Mouse (Mus musculus) liver (tissue): Measurements from ENCODE around the gene Galk1.
A peak's percentile ranks its signal among the peaks of the same experiment; 100 is the strongest.

Experiments used
- DNase-seq: peaks from one replicate; pipeline ENCODE4 v3.0.0-alpha.2; 2020; ENCODE audit warnings: mixed read lengths

Galk1 gene

DNA sequence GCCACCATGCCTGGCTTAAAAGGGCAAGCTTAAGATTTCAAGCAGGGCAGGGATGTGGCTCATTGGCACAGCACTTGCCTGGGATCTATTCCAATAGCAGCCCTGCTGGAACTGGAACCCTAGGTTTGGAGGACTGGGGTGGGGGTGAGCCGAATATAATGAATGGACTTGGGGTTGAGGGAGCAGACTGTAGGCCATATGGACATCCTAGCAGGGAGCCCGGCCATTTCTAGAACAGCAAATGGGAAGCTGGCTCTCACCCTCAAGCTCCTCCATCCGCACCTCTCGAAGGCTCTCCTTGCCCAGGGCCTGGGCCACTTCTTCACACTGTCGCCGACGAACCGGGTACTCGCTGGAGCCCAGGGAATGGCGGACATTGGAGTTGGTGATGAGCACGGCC lies 2.9 kb downstream of the Galk1 start:
- DNase-seq, result no peak

DNA sequence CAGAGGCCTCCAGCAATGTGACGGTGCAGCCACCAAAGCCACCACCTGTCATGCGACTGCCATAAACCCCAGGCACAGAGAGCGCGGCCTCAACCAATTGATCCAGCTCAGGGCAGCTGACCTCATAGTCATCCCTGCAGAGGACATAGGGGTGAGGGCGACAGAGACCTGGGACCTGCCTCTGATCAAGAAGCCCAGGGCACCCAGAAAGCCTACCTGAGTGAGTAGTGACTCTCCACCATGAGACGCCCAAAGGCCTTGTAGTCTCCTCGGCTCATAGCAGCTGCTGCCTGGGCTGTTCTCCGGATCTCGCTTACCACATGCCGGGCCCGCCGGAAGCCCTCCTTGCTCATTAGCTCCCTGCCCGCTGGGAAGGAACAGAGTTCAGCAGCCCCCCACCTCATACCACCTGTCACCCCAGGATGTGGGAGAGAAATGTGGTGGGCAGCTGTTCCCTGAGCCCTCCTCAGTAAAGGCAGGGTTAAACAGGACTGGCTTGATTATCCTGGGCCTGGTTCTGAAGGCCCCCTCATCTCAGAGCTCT lies 3.6 kb downstream of the Galk1 start:
- DNase-seq, result no peak

DNA sequence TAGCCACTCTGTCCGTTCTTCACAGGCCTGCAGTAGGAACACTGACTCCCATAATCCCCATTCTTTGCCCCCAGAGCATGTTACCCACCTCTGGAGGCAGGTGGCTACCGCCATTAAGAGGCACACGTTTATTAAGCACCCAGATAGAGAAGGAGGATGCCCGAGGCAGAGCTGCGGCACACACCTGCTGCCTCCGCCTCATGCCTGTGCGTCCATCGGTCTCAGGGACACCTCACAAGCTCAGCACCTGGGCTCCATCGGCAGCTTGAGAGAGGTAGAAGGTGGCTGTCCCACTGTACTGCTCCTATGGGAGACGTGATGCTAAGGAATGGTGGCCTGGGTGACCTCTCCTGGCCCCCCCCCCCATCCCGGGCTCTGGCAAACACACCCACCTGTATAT lies 4.1 kb downstream of the Galk1 start:
- DNase-seq, result no peak

DNA sequence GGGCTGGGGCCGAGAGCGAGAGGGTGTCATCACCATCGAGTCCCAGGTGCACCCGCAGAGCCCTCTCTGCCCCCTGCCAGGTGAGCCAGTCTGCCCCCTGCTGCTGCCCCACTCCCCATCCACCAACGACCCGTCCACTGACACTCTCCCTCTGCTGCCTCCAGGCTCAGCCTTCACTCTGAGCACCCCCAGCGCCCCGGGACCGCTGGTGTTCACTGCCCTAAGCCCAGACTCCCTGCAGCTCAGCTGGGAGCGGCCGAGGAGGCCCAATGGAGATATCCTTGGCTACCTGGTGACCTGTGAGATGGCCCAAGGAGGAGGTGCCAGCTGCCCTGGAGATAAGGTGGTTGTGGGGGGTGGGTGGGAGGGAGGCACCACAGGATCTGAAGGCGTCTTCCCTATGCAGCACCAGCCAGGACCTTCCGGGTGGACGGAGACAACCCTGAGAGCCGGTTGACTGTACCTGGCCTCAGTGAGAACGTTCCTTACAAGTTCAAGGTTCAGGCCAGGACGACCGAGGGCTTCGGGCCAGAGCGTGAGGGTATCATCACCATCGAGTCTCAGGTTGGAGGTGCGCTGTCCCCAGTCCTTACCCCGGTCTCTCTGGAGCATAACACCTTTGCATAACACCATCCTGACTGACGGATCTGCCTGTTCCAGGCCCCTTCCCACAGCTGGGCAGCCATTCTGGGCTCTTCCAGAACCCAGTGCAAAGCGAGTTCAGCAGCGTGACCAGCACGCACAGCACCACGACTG lies 5.2 kb downstream of the Galk1 start:
- no peak for DNase-seq

DNA sequence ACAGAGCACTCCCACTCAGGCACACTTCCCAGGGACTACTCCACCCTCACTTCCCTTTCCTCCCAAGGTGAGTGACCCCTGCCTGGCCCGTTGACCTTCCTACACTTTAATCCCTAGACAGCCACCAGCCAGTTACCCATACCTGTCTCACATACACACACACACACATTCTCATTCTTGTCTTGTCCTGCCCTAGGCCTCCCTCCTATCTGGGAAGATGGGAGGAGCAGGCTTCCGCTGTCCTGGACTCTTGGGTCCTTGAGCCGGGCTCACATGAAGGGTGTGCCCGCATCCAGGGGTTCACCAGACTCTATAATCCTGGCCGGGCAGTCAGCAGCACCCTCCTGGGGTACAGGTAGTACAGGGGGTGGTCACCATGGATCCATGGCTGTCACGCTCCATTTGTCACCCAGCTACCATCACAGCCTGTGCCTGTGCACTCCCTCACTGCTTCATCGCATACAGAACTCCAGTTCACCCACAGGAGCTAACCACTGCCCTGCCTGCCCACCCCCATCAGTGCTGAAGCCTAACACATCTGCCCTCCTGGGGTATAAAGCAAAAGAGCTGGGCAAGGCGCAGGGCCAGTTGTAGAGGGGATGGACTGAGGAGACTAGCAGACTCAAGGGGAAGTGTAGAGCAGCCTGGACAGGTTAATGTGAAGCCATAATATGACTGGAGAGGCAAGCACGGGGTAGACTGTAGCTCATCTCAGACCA lies 6.7 kb downstream of the Galk1 start:
- no peak for DNase-seq

DNA sequence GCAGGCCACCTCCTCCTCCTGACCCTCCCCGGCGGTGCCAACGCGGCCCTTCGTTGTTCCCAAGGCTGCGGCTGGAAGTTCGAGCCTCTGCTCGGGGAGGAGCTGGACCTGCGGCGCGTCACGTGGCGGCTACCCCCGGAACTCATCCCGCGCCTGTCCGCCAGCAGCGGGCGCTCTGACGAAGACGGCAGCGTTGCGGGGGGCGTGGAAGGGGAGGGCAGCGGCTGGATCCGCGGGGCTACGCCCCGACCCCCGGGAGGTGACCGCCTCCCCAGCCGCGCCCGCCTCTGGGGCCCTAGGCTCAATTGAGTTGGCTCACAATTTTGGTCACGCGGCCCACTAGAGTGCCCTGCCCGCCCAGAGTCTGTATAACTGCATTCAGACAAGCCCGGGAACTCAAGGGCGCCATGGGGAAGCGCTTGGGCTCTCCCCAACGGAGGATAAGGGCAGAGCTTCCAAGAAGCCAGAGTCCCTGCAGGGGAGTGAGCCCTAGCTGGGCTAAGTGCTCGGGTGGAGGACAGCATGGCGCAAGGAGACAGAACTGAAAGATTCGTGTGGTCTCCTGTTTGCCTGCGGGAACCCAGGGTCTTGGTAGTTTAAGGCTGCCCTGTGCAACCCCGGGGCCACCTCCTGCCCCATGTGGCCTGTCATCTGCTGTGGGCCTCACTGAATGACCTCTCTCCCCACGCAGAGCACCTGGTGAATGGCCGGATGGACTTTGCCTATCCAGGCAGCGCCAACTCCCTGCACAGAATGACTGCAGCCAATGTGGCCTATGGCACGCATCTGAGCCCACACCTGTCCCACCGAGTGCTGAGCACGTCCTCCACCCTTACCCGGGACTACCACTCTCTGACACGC lies 7.4 kb downstream of the Galk1 start:
- peak; percentile 89 for DNase-seq

DNA sequence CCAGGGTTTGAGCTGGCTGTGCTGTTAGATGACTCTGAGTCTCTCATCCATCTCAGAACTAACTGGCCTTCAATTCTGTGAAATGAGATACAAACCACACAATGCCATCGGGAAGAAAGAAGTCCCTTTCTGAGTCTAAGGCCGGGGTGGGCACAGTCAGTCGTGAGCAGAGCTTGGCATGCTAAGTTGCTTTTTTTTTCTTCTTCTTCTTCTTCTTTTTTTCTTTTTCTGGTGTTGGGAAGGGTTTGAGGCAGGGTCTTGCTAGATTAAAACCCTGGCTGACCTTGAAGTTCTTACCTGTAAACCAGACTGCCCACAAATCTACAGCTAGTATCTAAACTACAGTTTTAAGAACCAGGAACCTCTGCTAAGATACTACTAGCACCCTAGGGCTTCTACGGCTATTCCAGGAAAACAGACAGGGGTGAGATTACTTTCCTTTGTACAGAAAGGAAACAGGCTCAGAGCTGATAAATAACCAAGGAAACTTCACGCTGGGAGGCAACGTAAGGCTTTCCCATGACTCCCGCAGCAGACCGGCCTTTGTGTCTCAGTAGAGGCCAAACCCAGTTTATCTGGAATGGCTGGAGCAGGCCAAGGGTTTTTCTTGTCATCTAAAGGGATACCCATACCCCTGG lies 8.2 kb downstream of the Galk1 start:
- no peak for DNase-seq

DNA sequence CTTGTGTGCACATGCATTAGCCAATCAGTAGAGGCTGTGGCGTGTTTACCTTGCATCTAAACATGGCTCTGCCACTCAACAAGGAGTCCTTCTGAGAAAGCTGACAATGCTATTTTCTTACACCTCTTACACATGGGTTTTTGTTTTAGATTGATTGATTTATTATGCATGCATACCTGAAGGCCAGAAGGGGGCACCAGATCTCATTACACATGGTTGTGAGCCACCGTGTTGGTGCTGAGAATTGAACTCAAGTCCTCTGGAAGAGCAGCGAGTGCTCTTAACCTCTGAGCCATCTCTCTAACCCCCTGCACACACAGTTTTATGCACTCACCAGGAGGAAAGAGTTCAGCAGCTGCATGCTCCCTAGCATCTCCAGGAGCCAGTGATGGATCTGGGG lies 9.6 kb downstream of the Galk1 start:
- no peak for DNase-seq

DNA sequence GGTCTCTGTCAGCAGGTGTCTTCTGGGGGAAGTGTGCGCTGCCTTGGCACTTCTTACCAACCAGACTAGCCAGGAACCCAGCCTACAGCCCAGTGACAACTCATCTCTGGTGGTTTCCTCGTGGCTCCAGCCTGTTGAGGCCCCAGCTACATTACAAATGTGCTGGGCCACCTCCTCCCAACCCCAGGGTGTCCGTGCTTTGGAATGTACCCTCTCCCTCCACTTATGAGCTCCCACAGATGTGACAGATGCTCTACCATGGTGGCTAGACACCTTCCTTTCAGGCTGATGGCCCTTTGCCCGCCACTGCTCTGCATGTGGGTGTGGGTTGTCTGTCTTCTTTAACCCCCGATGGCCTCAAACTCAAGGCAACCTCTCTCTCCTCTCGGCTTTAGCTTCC lies 10.8 kb downstream of the Galk1 start:
- no peak for DNase-seq

DNA sequence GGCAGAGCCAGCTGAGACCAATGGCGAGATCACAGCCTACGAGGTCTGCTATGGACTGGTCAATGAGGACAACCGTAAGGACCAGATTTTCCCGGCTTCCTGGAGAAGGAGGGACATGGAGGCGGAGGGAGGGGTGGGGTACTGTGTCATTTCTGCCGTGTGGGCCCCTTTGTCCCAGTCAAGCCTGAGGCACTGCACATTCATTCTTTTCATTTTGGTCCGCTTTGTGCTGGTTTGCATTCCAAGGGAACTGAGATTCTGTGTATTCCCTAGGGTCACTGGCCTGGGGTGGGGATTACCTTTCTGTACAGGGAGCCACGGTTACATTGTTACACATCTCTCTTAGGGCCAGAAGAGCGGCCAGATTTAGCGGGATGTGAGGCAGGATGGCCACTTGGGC lies 11.9 kb downstream of the Galk1 start:
- DNase-seq, result no peak

DNA sequence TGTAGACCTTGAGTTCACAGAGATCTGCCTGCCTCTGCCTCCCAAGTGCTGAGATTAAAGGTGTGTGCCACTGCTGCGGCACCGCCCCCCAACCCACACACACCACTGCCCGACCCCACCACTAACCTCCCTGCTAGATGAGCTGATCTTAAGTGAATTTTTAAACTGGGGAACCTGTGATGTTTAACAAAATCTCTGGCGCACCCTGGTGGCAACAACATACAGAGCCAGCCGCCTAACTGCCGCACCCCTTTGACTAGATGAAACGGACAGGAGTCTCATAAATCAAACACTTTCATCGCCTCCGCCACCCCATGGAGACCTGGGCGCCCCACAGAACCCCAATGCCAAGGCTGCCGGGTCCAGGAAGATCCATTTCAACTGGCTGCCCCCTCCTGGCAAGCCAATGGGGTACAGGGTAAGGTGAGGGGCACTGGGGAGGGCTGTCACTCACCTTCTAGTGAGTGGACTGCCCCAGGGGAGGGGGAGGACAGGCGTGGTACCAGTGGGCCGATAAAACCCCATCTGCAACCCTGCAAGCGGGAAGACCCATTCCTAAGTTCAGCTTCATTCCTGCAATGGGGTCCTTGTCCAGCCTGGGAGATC lies 12.9 kb downstream of the Galk1 start:
- peak; percentile 79 for DNase-seq

DNA sequence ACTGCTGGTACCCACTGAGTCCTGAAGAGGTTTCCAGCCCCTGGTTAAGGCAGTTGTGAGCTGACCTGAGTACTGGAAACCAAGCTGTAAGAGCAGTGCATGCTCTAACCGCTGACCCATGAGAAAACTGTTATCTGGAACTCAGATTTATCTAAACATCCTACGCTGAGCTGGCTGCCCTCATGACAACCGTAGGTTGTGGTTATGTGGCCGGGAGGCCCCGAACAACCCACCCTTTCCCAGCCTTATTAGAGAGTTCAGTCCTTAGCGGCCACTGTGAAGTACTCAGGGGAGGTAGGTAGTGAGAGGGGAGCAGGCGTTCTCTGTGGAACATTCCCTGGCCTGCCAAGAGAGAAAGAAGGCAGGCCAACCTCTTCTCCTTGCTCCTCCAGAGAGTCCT lies 13.5 kb downstream of the Galk1 start:
- DNase-seq, result no peak

DNA sequence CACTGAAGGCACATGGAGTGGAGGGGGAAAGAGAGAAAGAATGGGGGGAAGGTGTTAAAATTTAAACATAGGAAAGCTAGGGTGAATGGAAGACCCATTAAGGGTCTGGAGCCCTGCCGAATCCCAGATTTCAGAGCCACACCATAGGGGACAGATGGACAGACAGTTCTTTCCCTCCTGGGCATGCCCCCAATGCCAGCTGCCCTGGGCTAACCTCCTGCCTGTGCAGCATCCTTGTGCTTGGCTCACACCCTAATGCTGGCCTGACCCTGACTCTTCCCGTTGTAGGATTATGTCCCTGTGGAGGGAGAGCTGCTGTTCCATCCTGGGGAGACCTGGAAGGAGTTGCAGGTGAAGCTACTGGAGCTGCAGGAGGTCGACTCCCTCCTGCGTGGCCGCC lies 14.9 kb downstream of the Galk1 start:
- DNase-seq, result no peak

DNA sequence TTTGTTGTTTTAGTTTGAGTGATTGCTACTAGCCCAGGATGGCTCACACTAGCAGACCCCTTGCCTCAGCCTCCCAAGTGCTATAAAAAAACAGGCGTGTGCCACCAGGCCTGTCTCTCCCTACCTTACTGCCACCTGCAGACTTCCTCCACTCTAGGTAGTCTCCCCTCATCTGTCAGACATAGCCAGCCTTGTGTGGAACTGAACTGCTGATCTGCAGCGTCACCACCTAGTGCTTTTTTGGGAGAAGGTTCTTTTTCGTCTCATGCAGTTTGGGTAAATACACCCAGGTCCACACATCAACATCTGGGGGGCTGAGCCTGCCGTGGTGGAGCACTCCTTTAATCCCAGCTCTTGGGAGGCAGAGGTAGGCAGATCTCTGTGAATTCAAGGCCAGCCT lies 15.5 kb downstream of the Galk1 start:
- no peak for DNase-seq

DNA sequence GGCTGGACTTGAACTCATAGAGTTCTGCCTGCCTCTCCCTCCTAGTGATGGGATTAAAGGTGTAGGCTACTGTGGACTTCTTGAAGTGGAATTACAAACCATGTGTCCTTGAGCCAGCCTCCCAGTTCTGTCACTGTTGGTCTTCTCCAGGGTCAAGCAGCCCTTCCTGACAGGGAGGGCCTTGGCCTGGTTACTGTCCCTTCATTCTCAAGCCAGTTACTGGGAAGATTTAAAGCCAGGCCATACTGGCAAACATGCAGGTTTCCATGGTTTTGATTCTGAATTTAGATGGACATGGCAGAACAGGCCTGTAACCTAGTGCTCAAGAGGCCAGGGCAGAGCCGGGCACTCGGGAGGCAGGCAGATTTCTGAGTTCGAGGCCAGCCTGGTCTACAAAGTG lies 17.3 kb downstream of the Galk1 start:
- DNase-seq, result no peak

DNA sequence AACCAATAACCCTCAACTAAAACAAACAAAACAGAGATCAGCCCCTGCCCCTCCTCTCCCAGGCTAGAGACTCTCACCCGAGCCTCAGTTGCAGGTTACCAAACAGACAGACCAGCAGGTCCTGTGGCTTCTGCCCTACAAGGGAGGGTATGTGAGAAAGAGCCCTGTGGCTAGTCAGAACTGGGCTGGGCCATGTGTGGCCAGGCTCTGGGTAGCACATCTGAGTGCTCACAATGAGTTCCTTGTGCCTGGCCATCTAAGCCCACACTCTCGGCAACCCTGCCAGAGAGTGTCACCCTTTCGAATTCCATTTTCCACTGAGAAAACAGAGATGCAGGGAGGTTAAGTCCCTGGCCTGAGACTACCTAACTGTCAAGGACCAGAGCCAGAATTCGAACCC lies 20.4 kb downstream of the Galk1 start:
- no peak for DNase-seq

DNA sequence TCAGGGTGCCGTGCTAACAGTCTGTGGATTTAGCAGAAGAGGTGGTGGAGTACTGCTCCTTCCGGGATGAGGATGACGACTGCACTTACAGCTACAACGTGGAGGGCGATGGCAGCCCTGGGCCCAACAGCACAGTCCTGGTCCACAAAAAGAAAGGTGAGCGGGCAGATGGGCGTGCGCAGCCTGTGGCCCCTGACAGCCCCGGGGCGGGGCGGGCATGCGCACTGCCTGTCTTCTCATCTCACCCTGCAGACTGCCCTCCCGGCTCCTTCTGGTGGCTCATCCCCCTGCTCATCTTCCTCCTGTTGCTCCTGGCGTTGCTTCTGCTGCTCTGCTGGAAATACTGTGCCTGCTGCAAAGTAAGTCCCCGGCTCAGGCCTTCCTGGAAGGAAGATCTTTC lies 22.8 kb downstream of the Galk1 start:
- peak; percentile 30 for DNase-seq

DNA sequence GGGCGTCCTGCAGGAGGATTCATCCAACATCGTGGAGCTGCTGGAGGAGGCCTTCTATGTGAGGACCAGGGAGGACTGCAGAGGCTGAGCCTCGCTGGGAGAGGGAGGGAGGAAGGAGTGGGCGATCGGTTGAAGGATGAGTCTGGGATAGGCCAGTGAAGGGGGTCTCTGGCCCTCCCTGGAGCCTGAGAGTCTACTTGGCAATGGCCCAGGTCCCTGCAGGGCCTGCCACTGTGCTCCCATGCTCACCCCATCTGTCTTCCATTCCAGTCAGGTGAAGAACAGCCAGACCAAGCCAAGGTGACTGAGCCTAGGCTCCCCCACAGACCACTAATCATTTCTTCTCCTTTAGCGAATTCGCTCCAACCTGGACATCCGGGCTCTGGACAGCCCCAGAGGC lies 29.2 kb downstream of the Galk1 start:
- DNase-seq, result no peak

DNA sequence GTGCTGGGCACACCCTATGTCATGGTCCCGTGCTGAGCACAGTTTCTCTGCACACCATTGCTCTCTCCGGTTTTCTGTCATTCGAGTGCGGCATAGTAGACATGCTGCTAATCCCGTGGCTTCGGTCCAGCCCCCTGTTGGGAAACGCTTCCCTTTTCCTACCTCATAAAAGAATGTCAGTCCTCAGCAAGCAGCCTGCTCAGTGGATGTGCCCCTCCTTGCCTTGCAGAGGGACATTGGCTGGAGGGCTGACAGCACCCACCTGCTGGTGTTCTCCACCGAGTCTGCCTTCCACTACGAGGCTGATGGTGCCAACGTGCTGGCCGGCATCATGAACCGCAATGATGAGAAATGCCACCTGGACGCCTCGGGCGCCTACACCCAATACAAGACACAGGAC lies 30.0 kb downstream of the Galk1 start:
- no peak for DNase-seq

DNA sequence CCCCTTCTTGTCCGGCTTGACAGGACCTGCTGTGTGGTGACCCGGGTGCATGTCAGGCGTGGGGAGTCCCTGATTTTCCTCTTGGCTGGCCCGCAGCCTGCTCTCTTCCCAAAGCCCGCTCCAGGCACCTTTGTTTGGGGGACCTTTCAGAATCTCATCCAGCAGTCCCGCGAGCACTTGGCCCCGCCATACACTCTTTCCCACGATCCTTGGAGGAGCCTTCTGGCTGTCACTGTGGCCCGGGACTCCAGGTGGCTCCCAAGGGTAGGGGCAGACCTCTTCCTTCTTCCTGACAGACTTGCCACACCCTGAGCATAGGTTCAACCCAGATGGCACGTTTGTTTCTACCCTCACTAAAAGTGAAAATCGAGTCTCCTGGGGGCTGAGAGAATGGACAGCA lies 37.0 kb downstream of the Galk1 start:
- no peak for DNase-seq

DNA sequence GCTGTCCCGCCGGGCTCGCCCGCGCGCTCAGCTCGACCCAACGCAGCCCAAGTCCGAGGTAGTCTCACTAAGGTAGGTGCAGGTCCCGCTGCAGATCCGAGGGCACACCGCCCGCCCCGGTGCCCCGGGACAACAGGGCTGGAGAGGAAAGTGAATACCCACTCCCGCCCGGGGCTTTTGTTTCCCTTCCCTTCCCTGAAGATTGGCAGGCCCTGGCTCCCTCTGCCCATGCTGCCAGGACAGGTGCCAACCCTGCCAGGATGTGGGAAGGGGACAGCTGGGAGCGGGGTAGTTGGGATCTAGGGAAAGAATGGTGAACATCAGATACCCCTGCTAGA lies 37.5 kb downstream of the Galk1 start:
- no peak for DNase-seq

DNA sequence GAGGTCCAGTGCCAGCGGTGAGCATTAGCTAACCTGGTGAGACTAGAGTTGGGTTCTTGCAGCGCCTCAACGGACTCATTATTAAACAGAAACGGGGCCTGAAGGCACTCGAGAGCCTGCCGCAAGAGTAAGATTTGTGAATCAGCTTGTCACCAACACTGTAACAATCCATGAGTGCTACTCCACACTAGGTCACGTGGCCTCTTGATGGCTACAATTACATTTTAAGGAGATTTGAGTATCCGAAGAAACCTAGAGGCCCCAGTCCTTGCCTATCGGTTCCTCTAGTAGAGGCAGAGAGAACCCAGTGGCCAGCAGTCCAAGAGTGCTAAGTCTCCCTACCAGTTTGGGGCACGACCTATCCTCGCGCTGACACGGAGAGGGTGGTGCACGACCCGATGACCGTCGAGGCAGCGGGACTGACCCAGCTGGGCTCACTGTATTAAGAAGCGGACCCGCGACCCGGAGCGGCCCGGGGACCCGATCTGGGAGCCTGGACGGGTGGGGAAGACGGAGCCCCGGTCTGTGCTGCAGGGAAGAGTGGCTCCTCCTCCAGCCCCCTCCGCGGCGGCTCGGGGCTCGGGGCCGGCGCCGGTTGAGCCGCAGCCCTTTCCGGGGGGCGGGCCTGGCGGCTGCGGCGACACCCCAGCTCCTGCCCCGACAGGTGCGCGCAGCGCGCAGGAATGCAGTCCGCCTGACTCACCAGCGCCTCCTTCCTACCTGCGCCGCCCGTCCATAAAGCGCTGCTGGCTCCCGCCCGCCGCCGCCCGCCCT lies 38.0 kb downstream of the Galk1 start, which contains the start of gene Itgb4:
Gene Itgb4, plus strand, starts transcription at position 401 of the 774 bp plus-strand sequence.
- DNase-seq, result peak; percentile 37
